Mouse (Mus musculus) gastrocnemius, postnatal 25 days (tissue): ENCODE results near the gene Nsfl1c. TPM values are rescaled to one million over a fixed set of nuclear protein-coding genes. Genes with fewer than 3 reads are reported as not detected.
"Not testable (repeated sequence)": the region's sequence is repeated elsewhere in the genome, so short reads cannot be mapped to it uniquely, and the experiment has no call there.

Experiments used
- DNase-seq: peaks from one replicate; pipeline ENCODE4 v3.0.0; 2022
- long read RNA-seq, 2 experiments: library from polyadenylated mRNA; stranded (forward); transcript quantifications; one replicate each; pipeline ENCODE4 v2.0.0; 2021
- total RNA-seq, 2 experiments: library from RNA; stranded (reverse); gene quantifications; 1 replicate in 1 of 2; 2 replicates in 1 of 2; pipeline ENCODE4 v1.2.3; 2021

Nsfl1c gene
- total RNA-seq = 10 to 100 TPM; 63.1 to 74.3 TPM
- long read RNA-seq, experiment 1, transcript Nsfl1c-201 (9 exons, 1,364 nt) = major isoform, 50 of 56 reads
- long read RNA-seq, experiment 1, partial matches to known transcripts = 2 of 56 reads
- long read RNA-seq, experiment 1, other reads (novel, unspliced or antisense) = 3 of 56 reads
- long read RNA-seq, experiment 2, transcript Nsfl1c-201 (9 exons, 1,364 nt) = major isoform, 54 of 61 reads
- long read RNA-seq, experiment 2, partial matches to known transcripts = 3 of 61 reads
- long read RNA-seq, experiment 2, other reads (novel, unspliced or antisense) = 1 of 61 reads

GRCm38 (mm10) chr2:151494035-151494803, at the start of gene Nsfl1c:
Gene Nsfl1c, plus strand, starts transcription at chr2:151494182.
- peak; percentile 90 for DNase-seq

- DNase-seq = not testable (repeated sequence)
These were observed 17.9 kb upstream of the Nsfl1c start, which contains the start of gene 4921509C19Rik for GRCm38 (mm10) chr2:151476053-151476452. Gene 4921509C19Rik, minus strand, starts transcription at chr2:151476153.

DNA sequence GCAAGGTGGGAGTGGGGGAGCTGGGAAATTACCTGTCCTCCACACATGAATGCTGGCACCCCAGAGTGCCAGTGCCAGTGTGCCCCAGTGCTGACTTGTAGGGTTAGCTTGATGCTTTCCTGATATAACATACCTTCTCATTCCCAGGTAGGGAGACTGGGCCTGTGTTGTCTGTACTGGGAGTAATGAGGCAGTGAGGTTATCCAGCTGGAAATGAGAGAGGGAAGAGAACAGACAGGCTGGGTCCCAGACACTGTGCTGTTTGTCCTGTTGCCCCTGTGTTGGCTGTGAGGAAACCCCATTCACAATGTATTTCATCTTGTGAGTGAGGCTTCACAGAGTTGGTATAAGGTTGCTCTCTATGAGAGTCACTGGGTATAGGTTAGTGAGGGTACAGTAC, 7.5 kb upstream of the Nsfl1c start:
- no peak for DNase-seq

DNA sequence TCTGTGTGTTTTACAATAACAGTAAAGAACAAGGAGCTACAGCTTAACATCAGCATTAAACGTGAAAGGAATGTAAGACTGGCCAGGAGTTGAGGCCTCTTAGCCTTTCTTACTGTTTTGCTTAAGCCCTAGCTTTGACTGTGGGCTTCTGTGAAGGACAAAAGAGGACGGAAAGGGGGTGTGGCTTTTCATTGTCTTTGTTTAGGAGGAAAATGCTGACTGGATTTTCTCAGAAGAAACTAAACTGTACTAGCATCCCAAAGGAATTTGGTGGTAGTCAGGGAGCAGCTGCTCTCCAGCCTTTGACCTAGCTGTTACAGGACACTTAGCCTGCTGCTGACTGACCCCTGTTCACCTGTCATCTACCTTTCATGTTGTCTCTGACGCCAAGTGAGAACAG, 4.4 kb downstream of the Nsfl1c start:
- no peak for DNase-seq

DNA sequence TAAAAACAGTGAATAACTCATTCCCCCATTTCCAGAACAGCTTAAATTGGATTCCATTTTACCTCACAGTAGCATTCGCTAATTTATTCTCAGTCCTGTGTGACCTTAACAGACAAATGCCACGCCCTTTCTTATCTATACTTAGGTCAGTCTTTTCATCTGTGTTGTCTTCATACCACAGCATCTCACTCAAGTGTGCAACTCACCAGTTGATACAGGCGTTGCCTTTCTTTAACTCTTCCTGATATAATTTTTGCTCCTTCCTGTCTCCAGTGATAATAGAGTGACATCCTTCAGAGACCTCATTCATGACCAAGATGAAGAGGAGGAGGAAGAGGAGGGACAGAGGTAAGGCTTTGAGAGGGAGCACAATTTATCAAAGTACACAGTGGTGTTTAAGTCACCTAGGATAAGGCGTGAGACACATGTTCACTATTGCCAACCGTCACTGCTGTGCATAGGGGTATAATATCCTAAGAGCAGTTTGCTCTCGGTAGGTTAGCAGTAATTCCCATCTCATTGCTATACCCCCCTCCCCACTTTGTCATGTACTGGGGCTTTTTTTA, 6.5 kb downstream of the Nsfl1c start:
- no peak for DNase-seq

- DNase-seq = no peak
These were observed 10.2 kb downstream of the Nsfl1c start for GRCm38 (mm10) chr2:151504226-151504625.

GRCm38 (mm10) chr2:151512199-151512598, 18.2 kb downstream of the Nsfl1c start:
- no peak for DNase-seq

DNA sequence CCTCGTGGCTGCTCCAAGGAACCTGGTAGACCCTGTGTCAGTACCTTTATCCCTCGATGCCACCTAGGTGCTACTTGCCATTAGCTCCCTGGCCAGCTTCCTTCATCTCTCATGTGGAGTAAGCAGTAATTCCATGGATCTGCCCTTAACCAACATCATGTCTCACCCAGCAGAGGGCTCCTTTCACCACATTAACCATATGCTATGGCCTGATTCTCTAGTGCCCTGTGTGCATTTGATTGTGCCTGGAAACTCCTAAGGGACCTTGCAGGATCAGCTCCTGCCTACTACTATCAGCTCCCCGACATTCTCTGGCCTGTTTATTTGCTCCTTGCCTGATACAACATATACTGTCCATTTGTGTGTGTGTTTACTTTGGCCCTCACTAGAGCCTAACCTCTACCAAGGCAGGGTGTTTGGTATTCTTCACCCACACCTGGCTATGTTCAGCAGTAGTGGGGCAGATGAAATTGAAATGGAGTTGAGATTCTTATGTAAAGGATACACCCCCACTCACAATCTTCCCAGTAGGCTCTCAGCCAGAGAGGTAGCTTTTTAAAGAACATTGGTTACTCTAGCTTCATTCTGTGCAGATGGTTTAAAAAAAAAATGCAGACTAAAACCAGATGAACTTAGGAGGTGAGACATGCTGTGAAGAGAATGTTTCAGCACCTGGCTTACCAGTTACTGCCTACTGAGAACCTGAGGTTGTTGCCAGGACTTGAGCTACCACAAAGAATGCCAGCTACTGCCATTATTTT, 19.7 kb downstream of the Nsfl1c start:
- DNase-seq = no peak

DNA sequence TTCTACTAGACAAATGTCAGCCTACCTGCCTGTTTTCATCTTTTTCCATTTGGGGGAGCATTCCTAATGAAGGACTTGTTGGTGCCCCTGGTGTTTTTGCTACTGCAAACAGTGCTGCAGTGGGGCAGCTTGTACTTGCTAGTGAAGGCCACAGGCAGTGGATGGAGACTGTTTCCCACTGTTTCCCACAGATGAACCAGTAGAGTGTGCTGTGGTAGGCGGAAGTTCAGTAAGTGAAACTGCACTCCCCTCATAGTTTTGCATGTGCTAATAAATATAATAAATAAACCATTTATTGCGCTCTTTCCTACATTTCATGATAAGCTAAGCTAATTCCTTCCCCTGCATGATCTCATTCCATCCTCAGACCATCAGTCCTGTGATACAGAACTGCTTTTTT, 25.0 kb downstream of the Nsfl1c start:
- DNase-seq = no peak

GRCm38 (mm10) chr2:151524324-151525041, 30.5 kb downstream of the Nsfl1c start:
- no peak for DNase-seq

- no peak for DNase-seq
These were observed 31.5 kb downstream of the Nsfl1c start for GRCm38 (mm10) chr2:151525520-151525919.

DNA sequence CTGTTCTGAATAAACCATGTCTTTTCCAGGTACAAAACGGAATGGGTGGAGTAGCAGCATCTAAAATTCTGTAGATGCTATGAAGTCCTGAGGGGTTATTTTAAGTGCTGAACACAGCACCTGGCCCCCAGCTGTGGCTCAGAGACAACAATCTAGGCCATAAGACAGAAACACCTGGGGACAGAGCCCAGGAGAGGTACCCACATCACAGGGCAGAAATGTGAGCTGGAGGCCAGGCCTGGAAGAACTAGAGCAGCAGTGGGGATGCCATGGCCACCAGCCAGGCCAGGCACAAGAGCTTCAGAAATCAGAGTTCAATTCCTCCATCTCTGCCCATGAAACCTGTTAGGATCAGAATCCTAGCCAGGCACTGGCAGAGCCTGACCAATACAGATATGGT, 34.1 kb downstream of the Nsfl1c start:
- DNase-seq = no peak

DNA sequence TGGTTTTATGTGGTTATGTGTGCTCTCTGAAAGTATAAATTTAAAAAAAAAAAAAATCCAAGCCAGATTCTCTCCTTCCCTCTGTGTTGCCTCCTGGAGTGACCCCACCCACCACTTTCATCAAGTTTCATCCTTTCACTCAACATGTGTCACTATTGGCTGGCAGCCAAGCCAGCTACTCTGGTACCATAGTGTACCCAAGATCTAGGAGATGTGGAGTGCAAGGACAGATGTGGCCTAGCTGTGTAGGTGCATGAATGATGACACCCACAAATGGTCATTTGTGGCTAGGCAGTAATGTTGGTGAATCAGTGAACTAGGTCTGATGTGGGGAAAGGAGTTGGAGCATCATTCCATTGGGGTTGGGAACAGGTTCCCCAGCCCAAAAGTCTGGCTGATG, 35.2 kb downstream of the Nsfl1c start:
- DNase-seq = no peak

DNA sequence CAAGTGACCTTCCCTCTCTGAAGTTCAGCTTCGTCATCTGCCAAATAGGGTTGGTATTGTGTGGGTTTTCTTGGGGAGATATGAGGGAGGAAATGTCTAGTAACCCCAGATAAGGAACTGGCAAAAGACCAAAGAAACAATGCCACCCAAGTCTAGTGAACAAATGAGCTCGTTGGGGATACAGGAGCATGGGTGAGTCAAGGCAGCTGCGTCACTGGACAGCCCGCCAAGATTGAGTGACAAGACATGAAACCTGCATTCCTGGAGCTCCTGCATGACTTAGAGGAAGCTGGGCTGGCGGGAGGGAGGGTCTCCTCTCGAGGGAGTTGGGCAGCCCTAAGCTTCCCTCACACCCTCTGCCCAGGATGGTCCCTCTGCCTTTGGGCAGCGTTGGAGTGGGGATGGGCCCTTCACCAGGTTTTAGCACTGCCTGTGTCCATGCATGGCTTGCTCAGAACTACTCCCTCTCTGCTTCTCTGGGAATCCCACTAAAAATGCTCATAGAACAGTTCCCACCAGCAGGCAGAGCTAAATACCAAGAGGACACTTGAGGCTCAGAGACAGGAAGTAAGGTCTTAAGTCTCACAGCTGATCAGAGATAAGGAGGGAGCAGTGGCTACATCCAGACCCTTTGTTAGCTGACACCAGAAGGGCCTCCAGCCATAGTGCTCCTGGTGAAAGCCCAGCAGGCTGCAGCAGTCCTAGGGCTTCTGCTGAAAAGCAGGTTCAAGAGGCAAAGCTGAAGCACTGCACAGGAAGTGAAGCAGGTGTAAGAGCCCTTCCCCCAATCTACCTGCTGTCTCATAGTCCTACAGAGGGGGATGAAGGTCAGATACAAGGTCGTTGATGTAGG, 36.6 kb downstream of the Nsfl1c start:
- DNase-seq = no peak

GRCm38 (mm10) chr2:151533632-151534031, 39.6 kb downstream of the Nsfl1c start:
- DNase-seq = no peak

DNA sequence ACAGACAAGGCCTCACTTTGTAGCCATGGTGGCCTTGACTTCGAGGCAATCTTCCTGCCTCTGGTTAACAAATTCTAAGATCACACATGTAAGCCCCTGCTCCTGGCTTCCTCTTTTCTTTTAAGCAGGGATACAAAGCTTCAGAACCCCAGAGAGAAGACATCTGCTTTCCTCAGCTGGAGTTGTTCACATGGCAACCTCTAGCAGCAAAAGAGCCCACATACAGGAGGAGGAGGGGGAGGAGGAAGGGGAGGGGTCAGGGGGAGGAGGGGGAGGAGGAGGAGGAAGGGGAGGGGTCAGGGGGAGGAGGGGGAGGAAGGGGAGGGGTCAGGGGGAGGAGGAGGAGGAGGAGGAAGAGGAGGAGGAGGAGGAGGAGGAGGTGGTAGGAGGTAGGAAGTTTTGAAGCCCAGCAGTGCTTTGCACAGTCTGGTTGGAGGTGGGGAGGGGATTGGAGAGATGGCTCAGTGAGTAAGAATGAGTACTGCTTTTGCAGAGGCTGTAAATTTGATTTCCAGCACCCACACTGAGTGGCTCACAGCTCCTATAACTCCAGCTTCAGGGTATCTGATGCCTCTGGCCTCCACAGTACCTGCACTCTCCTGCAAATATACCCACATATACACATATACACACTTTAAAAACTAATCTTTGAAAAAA, 42.1 kb downstream of the Nsfl1c start:
- DNase-seq = no peak

GRCm38 (mm10) chr2:151536618-151536974, 42.6 kb downstream of the Nsfl1c start:
- DNase-seq = no peak

- no peak for DNase-seq
These were observed 44.7 kb downstream of the Nsfl1c start for GRCm38 (mm10) chr2:151538646-151539045.

DNA sequence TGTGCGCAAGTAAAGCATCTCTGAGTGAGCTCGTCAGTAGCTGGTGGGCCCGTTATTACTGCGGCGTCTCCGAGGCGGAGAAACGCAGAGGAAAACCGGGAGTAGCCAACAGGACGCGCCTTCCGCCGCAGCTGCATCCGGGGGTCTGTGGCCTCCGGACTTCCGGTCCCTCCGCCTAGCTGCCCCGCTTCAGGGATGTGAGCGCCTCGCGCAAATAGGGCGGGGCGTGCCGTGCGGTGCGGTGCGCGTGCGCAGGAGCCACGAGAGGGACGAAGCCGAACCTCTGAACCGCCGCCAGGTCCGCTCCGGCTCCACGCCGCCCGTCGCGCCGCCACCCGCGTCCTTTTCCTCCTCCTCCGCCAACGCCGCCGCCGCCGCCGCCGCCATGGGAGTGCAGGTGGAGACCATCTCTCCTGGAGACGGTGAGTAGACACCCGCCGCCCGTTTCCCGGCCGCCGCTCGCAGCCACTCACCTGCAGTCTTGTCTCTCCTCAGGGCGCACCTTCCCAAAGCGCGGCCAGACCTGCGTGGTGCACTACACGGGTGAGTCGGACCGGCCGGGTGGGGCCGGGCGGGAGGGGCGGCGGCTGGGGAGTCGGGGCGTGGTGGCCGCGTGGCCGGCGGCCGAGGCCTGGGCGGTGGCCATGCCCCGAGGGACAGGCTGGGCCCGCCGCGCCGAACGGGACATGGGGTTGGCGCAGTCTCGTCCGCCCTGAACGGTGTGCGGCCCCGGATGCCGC, 48.5 kb downstream of the Nsfl1c start, which contains the start of gene Fkbp1a:
TSS of gene Fkbp1a (plus strand) at position 161 of the 740 bp plus-strand sequence.
- peak; percentile 96 for DNase-seq
